Mouse (Mus musculus): ENCODE data around the gene Cela1. TPM values are rescaled to one million over a fixed set of nuclear protein-coding genes. Genes with fewer than 3 reads are reported as not detected.

The Cela1 gene
- polyA plus RNA-seq, 1 experiment = 8.3 TPM

DNA sequence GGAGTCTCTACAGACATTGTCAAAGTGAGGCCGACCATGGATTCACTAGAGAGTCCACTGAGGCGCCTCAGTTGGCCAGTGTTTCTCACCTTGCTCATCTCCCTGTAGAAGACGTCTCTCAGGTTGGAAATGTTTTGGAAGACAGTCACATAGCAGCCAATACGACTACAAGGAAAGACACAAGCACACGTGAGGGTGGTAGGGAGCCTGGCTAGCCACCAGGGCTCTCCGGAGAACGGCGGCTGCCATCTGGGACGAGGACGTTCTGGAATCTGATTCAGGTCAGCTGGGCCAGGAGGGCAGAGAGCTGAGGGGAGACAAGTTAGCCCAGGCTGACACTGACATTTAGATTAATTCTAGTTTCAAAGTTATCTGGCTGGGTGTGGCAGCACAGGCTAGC lies 37.6 kb downstream of the Cela1 start:
- no peak for TF ChIP-seq POLR2A (IDR thresholded peaks at IDR 0.05; ENCODE audit: extremely low read depth, insufficient read depth, low read length)
- Histone ChIP-seq H3K4me3 (ENCODE audit: insufficient read depth, low read length) (no peak overlapping the region), H3K4me1 (ENCODE audit: control insufficient read depth, insufficient read depth, low read length) (no peaks in the 10 kb centered on the region), H3K27ac (ENCODE audit: insufficient read depth, low read length) (no peak overlapping the region)

DNA sequence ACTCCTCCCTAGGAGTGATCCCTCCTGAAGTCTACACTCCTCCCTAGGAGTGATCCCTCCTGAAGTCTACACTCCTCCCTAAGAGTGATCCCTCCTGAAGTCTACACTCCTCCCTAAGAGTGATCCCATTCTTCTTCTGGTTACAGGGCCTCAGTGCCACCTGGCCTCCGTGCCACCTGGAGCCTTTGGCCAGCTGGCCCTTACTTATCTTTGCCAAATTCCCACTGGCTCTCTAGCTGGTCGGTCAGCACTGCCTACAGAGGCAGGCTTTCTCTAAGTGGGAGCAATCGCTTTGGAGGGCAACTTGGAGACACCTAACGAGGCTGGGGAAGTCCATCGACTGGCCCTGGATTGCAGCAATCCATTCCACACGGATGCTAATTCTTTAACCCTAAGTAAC lies 41.6 kb downstream of the Cela1 start:
- Histone ChIP-seq H3K4me3 (ENCODE audit: insufficient read depth, low read length) (no peak overlapping the region), H3K4me1 (ENCODE audit: control insufficient read depth, insufficient read depth, low read length) (no peaks in the 10 kb centered on the region), H3K27ac (ENCODE audit: insufficient read depth, low read length) (no peak overlapping the region)
- no peak for TF ChIP-seq CTCF (IDR thresholded peaks at IDR 0.05; ENCODE audit: extremely low read depth, insufficient read depth, low read length)
- no peak for TF ChIP-seq POLR2A (IDR thresholded peaks at IDR 0.05; ENCODE audit: extremely low read depth, insufficient read depth, low read length)

DNA sequence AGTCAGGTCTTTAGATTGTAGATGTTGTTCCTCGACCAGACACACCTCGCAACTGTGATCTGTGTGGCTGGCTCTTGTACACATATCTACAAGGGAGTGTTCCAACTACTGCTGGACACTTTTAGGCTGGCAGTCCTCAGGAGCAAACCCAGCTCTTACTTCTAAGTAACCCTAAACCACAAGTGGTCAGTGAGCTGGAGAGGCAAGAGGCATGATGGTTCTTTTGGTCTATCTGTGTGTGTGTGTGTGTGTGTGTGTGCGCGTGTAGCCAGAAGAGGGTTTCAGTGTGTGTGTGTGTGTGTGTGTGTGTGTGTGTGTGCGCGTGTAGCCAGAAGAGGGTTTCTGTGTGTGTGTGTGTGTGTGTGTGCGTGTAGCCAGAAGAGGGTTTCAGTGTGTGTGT lies 45.3 kb downstream of the Cela1 start:
- Histone ChIP-seq H3K27ac (ENCODE audit: insufficient read depth, low read length) (no peak overlapping the region), H3K4me3 (ENCODE audit: insufficient read depth, low read length) (no peak overlapping the region), H3K4me1 (ENCODE audit: control insufficient read depth, insufficient read depth, low read length) (no peaks in the 10 kb centered on the region)
- TF ChIP-seq POLR2A (IDR thresholded peaks at IDR 0.05; ENCODE audit: extremely low read depth, insufficient read depth, low read length) (no peak), CTCF (IDR thresholded peaks at IDR 0.05; ENCODE audit: extremely low read depth, insufficient read depth, low read length) (no peak)

DNA sequence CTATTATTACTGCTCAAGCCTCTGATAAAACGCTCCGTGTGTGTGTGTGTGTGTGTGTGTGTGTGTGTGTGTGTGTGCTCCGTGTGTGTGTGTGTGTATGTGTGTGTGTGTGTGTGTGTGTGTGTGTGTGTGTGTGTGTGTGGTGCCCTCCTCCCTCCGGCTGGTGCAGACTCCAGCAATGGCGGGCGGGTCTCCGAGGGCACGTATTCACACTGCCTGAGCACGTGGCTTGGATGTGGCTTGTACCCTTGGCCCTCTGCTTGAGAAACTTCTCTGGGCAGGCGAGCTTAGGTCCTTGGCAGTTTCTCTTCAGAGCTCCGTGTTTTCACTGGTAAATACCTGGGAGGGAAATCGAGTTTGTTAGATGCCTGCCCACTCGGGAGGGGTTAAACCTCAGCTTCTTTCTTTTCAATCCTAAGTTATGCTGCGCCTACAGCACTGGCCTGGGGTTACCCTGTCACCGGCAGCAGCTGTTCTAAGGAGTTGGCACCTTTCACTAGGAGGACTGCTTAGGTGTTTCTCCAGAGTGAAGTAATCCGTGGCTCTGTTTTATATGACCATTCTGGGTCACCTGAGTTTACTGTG lies 46.4 kb downstream of the Cela1 start:
- TF ChIP-seq CTCF (IDR thresholded peaks at IDR 0.05; ENCODE audit: extremely low read depth, insufficient read depth, low read length) (no peak), POLR2A (IDR thresholded peaks at IDR 0.05; ENCODE audit: extremely low read depth, insufficient read depth, low read length) (no peak)
- no peak overlapping the region for H3K27ac ChIP-seq (ENCODE audit: insufficient read depth, low read length)
- H3K4me1 ChIP-seq (ENCODE audit: control insufficient read depth, insufficient read depth, low read length) = peaks cover 2% of the 10 kb centered on the region; the same call in 1 of the 2 replicates

DNA sequence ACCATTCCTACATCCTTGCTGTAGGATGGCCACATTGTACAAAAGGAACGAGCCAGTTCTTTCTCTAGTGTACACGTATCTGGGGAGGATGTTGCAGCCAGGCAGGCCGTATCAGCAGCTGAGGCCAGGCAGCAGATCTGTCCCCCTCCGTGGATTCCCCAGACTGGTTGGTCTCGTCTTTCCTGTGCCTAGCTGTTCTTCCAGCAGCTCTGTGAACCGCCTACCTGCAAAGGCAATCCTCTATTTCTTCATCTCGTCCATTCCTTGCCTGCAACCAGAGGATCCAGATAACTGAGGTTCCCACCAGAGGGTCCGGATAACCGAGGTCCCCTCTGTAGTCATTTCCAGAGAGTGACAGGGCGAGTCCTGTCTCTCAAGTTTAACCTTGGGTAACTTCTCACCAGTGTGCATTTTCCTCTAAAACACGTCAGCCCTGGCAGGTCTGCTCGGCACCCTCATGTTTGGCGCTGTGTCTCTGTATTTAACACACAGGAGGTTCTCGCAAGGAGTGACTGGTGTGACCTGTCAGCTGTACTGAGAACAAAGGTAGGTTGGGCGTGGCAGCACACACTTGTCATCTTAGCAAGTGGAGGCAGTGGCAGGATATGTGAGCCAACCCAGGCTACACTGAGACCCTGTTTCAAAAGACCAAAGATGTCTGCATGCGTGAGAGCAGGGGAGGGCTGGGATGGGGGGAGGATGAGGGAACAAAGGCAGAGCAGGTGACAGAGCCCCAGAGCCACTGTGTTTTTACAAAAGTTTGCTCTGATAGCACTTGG lies 47.6 kb downstream of the Cela1 start:
- no peak overlapping the region for H3K4me3 ChIP-seq (ENCODE audit: insufficient read depth, low read length)
- H3K27ac ChIP-seq (ENCODE audit: insufficient read depth, low read length) = no peak overlapping the region
- no peak for TF ChIP-seq POLR2A (IDR thresholded peaks at IDR 0.05; ENCODE audit: extremely low read depth, insufficient read depth, low read length)
- no peak for TF ChIP-seq CTCF (IDR thresholded peaks at IDR 0.05; ENCODE audit: extremely low read depth, insufficient read depth, low read length)
- H3K4me1 ChIP-seq (ENCODE audit: control insufficient read depth, insufficient read depth, low read length) = peaks cover 2% of the 10 kb centered on the region; the same call in 1 of the 2 replicates

More for the DNA sequence above, 46.4 kb downstream of the Cela1 start:
- no peak overlapping the region for H3K4me3 ChIP-seq (ENCODE audit: insufficient read depth, low read length)

DNA sequence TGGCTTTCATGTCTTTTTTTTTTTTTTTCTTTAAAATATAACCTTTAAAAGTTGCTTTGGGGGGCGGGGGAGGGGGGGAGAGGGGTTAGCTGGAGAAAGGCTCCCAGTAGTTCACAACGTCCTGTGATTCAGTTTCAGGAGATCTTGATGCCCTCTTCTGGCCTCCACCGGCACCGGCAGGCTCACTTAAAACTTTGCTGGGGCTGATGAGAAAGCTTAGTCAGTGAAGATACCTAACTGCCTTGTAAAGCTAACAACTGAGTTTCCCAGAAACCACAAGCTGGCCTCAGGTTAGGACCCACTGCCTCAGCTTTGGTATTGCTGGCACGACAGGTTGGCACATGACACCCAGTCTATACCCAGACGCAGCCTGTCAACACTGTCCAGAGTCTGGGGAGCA lies 50.1 kb downstream of the Cela1 start:
- Histone ChIP-seq H3K4me1 (ENCODE audit: control insufficient read depth, insufficient read depth, low read length) (peaks cover 2% of the 10 kb centered on the region; the same call in 1 of the 2 replicates), H3K27ac (ENCODE audit: insufficient read depth, low read length) (no peak overlapping the region), H3K4me3 (ENCODE audit: insufficient read depth, low read length) (no peak overlapping the region)
- TF ChIP-seq CTCF (IDR thresholded peaks at IDR 0.05; ENCODE audit: extremely low read depth, insufficient read depth, low read length) = peak; percentile 27; the same call in 1 of the 2 replicates
- no peak for TF ChIP-seq POLR2A (IDR thresholded peaks at IDR 0.05; ENCODE audit: extremely low read depth, insufficient read depth, low read length)

DNA sequence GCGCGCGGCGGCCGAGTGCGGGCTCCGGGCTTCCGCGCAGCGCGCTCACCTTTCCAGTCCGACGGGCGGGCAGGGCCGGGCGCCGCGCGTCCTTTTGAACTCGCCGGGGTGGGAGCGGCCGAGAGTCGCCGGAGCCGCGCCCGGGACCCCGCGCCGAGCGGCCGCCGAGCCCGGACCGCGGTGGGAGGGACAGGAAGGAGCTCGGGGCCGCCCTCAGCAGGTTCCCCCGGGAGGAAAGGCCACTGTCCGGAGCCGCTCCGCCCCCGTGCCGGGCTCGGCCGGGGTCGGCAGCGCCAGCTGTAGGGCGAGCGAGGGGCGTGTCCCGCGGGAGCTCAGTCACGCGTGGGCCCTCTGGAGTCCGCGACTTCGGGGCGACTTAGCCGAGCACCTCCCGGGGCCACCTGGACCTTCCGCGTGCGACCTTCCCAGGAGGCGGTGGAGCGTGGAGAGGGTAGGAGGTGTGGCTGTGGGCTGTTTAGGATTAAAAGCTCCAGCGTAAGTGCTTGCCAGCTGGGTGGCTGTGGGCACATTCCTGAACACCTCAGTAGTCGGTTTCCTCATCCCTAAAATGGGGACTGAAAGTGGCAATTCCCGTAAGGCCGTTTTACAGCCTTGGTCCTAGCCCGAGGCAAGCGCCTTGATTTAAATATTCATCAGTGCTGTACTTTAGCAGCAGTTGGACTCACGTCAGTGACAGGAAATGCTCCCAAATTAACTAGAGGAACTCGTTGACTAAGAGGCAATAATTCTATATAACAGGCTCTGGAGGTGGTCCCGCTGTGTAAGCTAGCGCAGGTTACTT lies 50.8 kb downstream of the Cela1 start, which contains the start of gene Smagp:
TSS of gene Smagp (minus strand) at position 241 of the 802 bp plus-strand sequence.
- Histone ChIP-seq H3K4me1 (ENCODE audit: control insufficient read depth, insufficient read depth, low read length) (peaks cover 2% of the 10 kb centered on the region; the same call in 1 of the 2 replicates), H3K4me3 (ENCODE audit: insufficient read depth, low read length) (peak within 1 kb of the TSS; percentile 30; the same call in 1 of the 2 replicates), H3K27ac (ENCODE audit: insufficient read depth, low read length) (no peak within 1 kb of the TSS; the same call in 1 of the 2 replicates)
- TF ChIP-seq CTCF (IDR thresholded peaks at IDR 0.05; ENCODE audit: extremely low read depth, insufficient read depth, low read length) (no peak), POLR2A (IDR thresholded peaks at IDR 0.05; ENCODE audit: extremely low read depth, insufficient read depth, low read length) (no peak)

DNA sequence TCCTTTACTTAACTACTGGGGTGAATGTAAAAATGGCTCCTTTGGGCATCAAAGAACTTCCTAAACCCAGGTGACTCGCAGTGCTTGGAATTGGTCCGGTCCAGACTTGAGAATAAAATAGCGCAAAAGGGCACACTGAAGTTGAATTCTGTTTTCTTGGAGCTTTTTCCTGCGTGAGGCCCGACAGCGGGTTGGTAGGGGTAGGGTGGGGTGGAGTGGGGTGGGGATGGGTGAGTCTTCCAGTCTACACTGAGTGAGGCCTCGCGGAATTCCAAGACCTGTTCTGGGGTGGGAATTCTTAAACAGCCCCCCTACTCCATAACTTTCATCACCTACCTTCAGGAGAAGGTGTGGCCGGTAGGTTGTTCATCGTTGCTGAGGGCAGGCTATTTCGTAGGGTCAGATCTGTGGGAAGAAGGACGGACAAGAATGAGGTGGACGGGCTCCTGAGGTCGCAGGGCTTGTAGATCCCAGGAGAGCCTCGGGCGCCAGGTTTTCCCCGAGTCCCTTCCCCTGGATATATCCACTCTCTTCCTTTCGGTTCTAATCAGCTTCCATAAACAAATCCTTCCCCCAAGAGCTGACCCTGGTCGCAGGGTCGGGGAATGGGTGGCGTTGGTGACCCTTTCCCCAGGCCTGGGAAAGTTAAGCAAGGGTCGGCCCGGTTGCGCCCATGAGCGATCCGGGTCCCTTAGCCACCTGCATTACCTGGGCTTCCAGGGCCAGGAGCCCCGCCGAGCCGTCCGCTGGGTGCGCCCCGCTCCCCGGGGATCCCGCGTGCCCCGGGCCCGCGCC lies 51.7 kb downstream of the Cela1 start:
- H3K4me1 ChIP-seq (ENCODE audit: control insufficient read depth, insufficient read depth, low read length) = peaks cover 2% of the 10 kb centered on the region; the same call in 1 of the 2 replicates

DNA sequence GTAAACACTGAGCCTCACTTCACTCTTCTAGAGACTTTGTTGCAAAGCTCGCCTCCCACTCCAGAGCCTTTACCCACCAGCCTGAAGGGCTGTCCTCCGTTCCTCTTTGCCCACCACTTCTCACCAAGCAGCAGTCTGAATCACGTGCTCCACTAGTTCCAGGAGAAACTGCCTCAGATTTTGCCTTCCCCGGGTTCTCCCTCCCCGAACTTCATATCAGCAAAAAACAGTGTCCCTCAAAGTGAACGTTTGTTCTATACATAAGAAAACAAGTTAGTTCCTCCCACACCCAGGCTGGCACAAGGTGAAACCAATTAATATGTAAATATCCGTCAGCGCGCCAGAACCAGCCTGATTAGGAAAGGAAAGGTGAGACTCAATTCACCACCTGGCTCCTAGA lies 52.5 kb downstream of the Cela1 start:
- no peak overlapping the region for H3K27ac ChIP-seq (ENCODE audit: insufficient read depth, low read length)
- no peak overlapping the region for H3K4me3 ChIP-seq (ENCODE audit: insufficient read depth, low read length)
- no peak for TF ChIP-seq POLR2A (IDR thresholded peaks at IDR 0.05; ENCODE audit: extremely low read depth, insufficient read depth, low read length)
- no peak for TF ChIP-seq CTCF (IDR thresholded peaks at IDR 0.05; ENCODE audit: extremely low read depth, insufficient read depth, low read length)
- peaks cover 2% of the 10 kb centered on the region; the same call in 1 of the 2 replicates for H3K4me1 ChIP-seq (ENCODE audit: control insufficient read depth, insufficient read depth, low read length)

More for the DNA sequence above, 51.7 kb downstream of the Cela1 start:
- Histone ChIP-seq H3K27ac (ENCODE audit: insufficient read depth, low read length) (no peak overlapping the region), H3K4me3 (ENCODE audit: insufficient read depth, low read length) (peak overlapping the region; percentile 29; the same call in 1 of the 2 replicates)
- TF ChIP-seq POLR2A (IDR thresholded peaks at IDR 0.05; ENCODE audit: extremely low read depth, insufficient read depth, low read length) (no peak), CTCF (IDR thresholded peaks at IDR 0.05; ENCODE audit: extremely low read depth, insufficient read depth, low read length) (no peak)
